Mouse (Mus musculus) B cell, adult 2 months (primary cell): Measurements from ENCODE around the gene Znrf3.
A peak's percentile ranks its signal among the peaks of the same experiment; 100 is the strongest.

Experiments used
- DNase-seq, 2 experiments: peaks; one replicate each; pipeline ENCODE4 v3.0.0; 2022

Gene Znrf3

GRCm38 (mm10) chr11:5307024-5307905 lies 137.4 kb downstream of the Znrf3 start:
- no peak for DNase-seq

GRCm38 (mm10) chr11:5306017-5306416 lies 138.6 kb downstream of the Znrf3 start:
- DNase-seq: no peak

DNA sequence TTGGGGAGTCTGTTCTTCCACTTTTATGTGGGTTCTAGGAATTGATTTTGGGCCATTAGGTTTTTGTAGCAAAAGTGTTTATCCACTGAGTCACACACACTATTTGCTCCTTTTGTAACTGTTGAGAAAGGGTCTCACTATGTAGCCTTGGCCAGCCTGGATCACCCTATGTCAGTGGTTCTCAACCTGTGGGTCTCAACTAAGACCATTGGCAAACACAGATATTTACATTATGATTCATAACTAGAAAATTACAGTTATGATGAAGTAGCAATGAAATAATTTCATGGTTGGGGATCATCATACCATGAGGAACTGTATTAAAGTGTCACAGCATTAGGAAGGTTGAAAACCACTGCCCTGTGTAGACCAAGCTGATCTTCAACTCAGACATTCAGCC lies 140.1 kb downstream of the Znrf3 start:
- no peak for DNase-seq

- DNase-seq: no peak
Observed at GRCm38 (mm10) chr11:5298007-5298372, 146.7 kb downstream of the Znrf3 start.

DNA sequence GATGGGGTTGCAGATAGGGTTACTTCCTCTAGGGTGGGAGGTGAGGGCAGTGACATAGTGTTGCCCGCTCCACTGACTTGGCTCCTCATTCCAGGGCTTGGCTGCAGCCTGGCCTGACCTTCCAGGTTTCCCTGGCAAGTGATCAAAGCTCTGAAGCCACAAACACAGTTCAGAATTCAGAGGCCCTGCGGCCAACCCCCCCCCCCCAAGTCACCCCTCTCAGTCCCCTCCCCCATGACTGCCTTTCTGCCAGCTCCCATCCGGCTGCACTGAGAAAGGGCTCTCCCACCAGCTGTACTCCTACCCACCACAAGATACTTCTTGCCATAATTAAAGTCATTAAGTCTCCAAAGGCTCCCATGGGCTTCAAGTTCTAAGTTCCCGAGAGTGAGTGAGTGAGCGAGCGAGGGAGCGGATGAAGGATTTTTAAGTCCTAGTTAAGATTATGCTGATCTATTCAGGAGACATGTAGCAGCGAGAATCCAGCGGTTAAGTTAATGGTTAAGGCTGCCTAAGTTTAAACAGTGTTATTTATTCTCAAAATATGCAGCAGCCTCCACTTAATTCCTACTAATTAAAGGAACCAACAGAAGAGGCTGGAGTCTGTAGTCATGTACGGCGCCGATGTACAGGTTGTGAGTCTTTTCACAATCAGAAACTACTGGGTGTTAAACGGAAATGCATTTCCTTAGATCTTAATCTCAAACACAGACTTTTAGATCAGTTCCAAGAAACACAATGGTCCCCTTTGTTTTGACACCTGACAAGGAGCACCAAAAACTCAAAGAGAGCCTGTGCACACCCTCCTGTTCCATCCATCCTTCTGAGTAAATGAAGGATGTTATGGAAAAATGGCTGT lies 147.3 kb downstream of the Znrf3 start:
- DNase-seq: no peak

DNA sequence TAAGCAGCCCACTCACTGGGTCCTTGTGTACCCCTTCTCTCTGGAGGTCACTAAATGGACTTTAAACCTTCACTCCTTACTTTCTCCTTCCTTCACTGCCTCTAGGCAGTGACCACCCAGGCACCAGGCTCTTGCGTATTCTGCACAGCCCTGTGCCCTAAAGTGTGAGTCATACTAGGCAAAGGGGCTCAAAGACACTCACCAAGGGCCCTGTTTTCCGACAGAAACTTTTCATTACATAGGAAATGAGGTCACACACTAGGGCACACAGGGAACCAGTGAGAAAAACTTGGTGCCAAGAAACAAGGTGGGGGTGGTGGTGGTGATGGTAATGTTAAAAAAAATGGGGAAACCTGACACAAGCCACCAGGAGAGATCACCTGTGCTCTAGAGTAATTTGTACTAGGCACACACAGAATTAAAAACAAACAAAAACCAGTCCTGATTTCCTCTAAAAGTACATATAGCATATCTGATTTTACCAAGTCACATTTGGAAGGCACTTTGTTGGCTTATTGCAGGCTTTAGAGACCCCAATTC lies 148.0 kb downstream of the Znrf3 start:
- no peak for DNase-seq

- no peak for DNase-seq
Observed at GRCm38 (mm10) chr11:5294805-5295204, 149.8 kb downstream of the Znrf3 start.

DNA sequence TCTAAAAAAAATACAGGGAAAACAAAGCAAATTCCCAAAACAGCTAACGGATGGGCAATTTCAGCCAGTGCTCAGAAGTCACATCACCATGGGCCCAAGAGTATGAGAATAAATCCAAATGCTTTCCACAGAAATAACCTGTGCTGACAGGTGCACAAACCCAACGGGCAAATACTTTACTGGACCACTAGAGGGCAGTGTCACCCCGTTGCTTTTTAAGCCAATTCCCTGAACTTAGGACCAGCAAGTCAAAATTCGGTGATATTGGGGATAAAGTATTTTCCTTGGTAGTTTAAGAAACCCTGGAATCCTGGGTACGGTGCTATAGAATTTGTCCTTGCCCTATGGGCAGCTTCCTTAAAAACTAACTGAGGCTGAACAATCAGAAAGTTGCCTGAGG lies 154.0 kb downstream of the Znrf3 start:
- DNase-seq: peak; percentile 79 to 80

GRCm38 (mm10) chr11:5289826-5290580 lies 154.6 kb downstream of the Znrf3 start:
- no peak for DNase-seq

DNA sequence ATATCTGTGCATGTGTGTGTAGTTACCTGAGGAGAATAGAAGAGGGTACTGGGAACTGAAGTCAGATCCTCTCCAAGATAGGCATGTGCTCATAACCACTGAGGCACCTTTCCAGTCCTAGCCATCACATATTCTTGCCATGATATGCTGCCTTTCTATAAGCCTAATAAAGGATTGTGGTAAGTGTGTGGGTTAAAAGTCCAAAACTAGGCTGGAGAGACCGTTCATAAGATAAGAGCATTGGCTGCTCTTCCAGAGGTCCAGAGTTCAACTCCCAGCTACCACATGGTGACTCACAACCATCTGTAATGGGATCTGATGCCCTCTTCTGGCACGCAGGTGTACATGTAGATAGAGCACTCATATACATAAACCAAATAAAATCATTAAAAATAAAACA lies 160.7 kb downstream of the Znrf3 start:
- no peak for DNase-seq

GRCm38 (mm10) chr11:5280932-5281331 lies 163.7 kb downstream of the Znrf3 start:
- no peak for DNase-seq

- DNase-seq: no peak
Observed at GRCm38 (mm10) chr11:5278463-5278862, 166.2 kb downstream of the Znrf3 start.

DNA sequence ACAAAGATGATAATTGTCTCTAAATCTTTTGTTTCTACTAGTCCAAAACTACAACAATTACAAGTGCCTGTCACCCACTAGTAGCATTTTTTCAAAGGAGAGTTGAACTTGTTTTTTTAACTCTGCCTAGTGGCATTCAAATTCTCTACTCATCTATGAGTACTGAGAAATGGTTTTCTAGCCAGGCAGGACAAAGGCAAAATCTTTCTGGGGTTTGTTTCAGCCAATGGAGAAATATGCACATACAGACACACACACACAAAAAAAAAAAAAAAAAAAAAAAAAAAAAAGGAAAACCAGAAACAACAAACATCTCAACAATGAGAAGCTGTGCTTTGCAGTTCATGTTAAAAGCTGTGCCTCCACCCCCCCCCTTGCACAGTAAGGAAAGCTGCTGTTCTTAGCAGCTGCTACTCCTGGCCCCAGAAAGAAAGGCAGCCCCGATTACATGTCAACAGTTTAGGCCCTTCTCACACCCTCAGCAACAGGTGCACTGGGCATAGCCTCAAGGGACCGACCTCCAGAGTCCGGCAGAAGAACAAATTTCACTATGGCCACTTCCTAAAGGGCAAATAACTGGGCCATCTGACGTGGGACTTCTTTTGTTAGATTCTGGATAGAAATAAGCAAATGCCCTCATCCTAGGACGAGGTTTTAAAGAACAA lies 167.2 kb downstream of the Znrf3 start:
- DNase-seq: no peak

- no peak for DNase-seq
Observed at GRCm38 (mm10) chr11:5275216-5275615, 169.4 kb downstream of the Znrf3 start.

GRCm38 (mm10) chr11:5272536-5273234 lies 172.0 kb downstream of the Znrf3 start:
- DNase-seq: peak; percentile 20 to 45

DNA sequence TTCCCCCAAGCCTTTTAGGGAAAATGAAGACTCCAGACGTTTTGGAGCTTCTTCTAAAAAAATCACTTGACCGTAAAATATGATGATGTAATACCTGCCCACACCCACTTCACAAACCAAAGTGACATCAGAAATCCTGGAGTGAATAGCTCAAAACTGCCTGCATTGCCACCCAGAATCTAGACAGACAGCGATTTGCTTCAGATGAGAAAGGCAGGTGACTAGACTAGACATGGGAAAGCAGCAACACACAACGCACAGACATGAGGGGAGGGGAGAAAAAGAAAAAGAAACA lies 172.6 kb downstream of the Znrf3 start:
- DNase-seq: no peak

GRCm38 (mm10) chr11:5271274-5272065 lies 173.2 kb downstream of the Znrf3 start:
- no peak for DNase-seq

DNA sequence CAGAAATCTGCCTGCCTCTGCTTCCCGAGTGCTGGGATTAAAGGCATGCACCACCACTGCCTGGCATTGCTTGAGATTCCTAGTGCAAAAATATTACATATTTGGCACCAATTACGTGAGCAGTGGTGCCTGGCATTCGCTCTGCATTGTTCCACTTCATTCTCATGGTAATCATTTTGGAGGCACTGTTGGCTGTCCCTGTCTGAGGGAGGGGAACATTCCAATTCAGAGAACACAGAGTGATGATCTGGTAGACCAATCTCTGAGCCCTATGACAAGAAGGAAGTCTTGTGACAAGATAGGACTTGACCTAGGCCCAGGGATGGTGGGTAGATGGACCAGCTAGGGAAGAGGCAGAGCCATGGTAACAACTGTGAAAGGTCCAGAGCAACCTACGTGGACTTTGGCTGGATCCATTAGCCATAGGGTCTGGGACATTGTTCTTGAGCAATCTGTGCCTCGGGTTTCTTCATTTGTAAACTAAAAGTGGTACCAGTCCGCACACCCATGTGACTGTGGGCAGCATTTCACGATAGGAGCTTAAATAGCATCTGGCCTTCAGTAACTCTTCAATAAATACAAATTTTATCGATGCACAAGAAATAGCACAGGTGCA lies 174.7 kb downstream of the Znrf3 start:
- DNase-seq: no peak

GRCm38 (mm10) chr11:5265764-5266163 lies 178.9 kb downstream of the Znrf3 start:
- DNase-seq: no peak

DNA sequence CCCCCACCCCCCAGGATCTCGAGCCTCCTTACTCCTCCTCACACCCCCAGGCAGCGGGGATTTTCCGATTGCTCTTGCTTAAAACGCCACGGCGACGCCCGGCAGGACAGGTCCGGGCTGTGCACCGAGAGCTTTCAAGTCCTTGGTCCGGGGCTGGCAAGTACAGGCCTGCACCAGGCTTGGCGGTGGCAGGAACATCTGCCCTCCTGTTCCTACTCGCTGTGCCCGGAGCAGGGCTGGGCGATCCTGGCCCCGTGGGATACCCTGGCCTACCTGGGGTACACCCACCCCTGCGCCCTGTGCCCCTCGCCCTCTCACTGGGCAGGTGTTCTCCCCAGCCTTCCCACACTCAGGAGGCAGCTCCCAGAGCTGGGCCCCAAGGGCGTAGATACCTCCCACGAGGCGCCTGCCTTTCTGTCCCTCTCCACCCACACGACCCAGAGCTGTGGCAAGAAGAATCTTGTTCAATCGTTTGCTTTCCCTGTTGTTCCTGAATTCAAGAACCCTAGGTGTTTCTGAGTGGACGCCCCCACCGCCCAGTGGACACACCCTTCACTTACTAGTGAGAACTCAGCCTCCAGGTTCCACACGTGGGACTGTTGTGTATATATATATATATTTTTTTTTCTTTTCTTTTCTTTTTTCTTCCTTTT lies 181.4 kb downstream of the Znrf3 start:
- no peak for DNase-seq
